Mouse (Mus musculus): ENCODE results near the gene Gm17387. TPM values are rescaled to one million over a fixed set of nuclear protein-coding genes. Genes with fewer than 3 reads are reported as not detected.

Gene Gm17387
- polyA plus RNA-seq (2012; rRNA removed): not detected in 2 replicates

GRCm38 (mm10) chr7:141028831-141029230 lies at the start of gene Gm17387:
Gene Gm17387 (plus strand): TSS chr7:141029131.

GRCm38 (mm10) chr7:141010593-141010992 lies 18.3 kb upstream of the Gm17387 start, which contains the start of gene Ifitm3:
Gene Ifitm3 (minus strand): TSS chr7:141010770.

GRCm38 (mm10) chr7:141017824-141018223 lies 11.1 kb upstream of the Gm17387 start, which contains the start of gene Ifitm6:
Gene Ifitm6 (minus strand): TSS chr7:141017924.

DNA sequence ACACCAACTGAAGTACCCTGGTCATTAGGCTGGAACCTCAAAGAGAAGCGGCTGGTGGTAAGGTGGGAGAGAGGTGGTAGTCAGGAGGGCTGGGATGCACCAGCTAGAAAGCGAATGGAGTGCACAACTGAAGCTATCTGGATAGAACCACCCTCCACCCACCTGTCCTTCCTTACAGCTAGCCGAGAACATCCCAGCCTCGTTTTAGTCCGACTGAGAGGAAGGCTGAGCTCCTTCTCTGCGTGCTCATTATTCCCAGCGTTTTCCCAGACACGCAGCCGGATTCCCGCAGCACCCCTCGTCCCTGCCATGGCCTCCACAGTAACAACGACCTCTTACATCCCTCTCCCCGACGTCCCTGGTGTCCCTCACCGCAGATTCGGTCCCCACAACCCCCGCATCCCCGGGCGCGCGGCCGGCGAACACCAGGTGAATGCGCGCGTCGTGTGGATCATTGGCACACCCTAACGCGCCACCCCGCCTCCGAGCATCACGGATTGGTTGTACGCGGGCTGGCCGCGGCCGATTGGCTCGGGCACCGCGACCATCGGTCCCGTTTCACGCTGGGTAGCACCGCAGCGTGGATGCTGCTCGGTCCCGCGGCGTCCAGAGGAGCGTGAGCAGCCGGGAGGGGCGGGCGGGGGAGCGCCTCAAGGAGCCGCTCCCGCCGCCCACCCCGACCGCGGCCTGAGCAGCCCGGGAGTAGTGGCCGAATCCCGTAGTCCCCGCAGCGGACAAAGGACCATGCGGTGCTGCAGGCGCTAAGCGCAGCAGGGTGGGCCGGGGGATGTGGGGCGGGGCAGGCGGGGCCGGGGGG lies 31.7 kb downstream of the Gm17387 start, which contains the start of gene B4galnt4:
Gene B4galnt4 (plus strand): TSS at position 679 of the 817 bp plus-strand sequence.

GRCm38 (mm10) chr7:141077841-141078240 lies 48.9 kb downstream of the Gm17387 start, which contains the start of gene Pkp3:
Gene Pkp3 (plus strand): TSS chr7:141078218.

Other genes starting within 250 kb of the Gm17387 start
- 0.26 and 0.66 TPM in 2 replicates for gene Syce1, start 241.3 kb upstream of the Gm17387 start, polyA plus RNA-seq (2012; rRNA removed)
- 11.1 and 13.3 TPM in 2 replicates for gene Zfp941, start 207.0 kb upstream of the Gm17387 start, polyA plus RNA-seq (2012; rRNA removed)
- gene Urah, start 194.1 kb upstream of the Gm17387 start, polyA plus RNA-seq (2012; rRNA removed): 0.24 and 1.4 TPM in 2 replicates
- 0.25 TPM in 1 of 2 replicates, not detected in the other for gene Scgb1c1, start 183.6 kb upstream of the Gm17387 start, polyA plus RNA-seq (2012; rRNA removed)
- gene Odf3, start 181.3 kb upstream of the Gm17387 start, polyA plus RNA-seq (2012; rRNA removed): 0.12 and 0.16 TPM in 2 replicates
- 0.24 and 0.28 TPM in 2 replicates for gene Gm45785, start 172.8 kb upstream of the Gm17387 start, polyA plus RNA-seq (2012; rRNA removed)
- gene Ric8a, start 172.2 kb upstream of the Gm17387 start, polyA plus RNA-seq (2012; rRNA removed): 103 and 106 TPM in 2 replicates
- gene Bet1l, start 171.6 kb upstream of the Gm17387 start, polyA plus RNA-seq (2012; rRNA removed): 33.4 and 36.0 TPM in 2 replicates
- 140 and 147 TPM in 2 replicates for gene Psmd13, start 147.2 kb upstream of the Gm17387 start, polyA plus RNA-seq (2012; rRNA removed)
- gene Sirt3, start 146.8 kb upstream of the Gm17387 start, polyA plus RNA-seq (2012; rRNA removed): 57.5 and 62.3 TPM in 2 replicates
- 3.9 TPM in 1 of 2 replicates, not detected in the other for gene Cox8b, start 128.7 kb upstream of the Gm17387 start, polyA plus RNA-seq (2012; rRNA removed)
- gene Nlrp6, start 108.2 kb upstream of the Gm17387 start, polyA plus RNA-seq (2012; rRNA removed): 0.59 and 0.66 TPM in 2 replicates
- gene Pgghg, start 87.7 kb upstream of the Gm17387 start, polyA plus RNA-seq (2012; rRNA removed): 9.8 and 11.2 TPM in 2 replicates
- gene Ifitm5, start 78.8 kb upstream of the Gm17387 start, polyA plus RNA-seq (2012; rRNA removed): 0.48 and 7.3 TPM in 2 replicates
- 0.21 TPM in 1 of 2 replicates, not detected in the other for gene Gm45717, start 73.2 kb upstream of the Gm17387 start, polyA plus RNA-seq (2012; rRNA removed)
- 139 and 160 TPM in 2 replicates for gene Ifitm2, start 73.1 kb upstream of the Gm17387 start, polyA plus RNA-seq (2012; rRNA removed)
- gene Ifitm1, start 61.9 kb upstream of the Gm17387 start, polyA plus RNA-seq (2012; rRNA removed): 33.6 and 57.6 TPM in 2 replicates
- gene Ifitm3, start 18.4 kb upstream of the Gm17387 start, polyA plus RNA-seq (2012; rRNA removed): 43.6 and 46.5 TPM in 2 replicates
- 0.56 and 0.82 TPM in 2 replicates for gene Ifitm6, start 11.2 kb upstream of the Gm17387 start, polyA plus RNA-seq (2012; rRNA removed)
- 186 and 189 TPM in 2 replicates for gene B4galnt4, start 32.0 kb downstream of the Gm17387 start, polyA plus RNA-seq (2012; rRNA removed)
- gene Pkp3, start 49.1 kb downstream of the Gm17387 start, polyA plus RNA-seq (2012; rRNA removed): 0.04 and 1.6 TPM in 2 replicates
- gene Sigirr, start 71.4 kb downstream of the Gm17387 start, polyA plus RNA-seq (2012; rRNA removed): 2.3 and 2.5 TPM in 2 replicates
- gene Ano9, start 88.7 kb downstream of the Gm17387 start, polyA plus RNA-seq (2012; rRNA removed): 0.92 and 1.00 TPM in 2 replicates
- 57.7 and 58.1 TPM in 2 replicates for gene Ptdss2, start 93.3 kb downstream of the Gm17387 start, polyA plus RNA-seq (2012; rRNA removed)
- 31.5 and 34.6 TPM in 2 replicates for gene Rnh1, start 143.7 kb downstream of the Gm17387 start, polyA plus RNA-seq (2012; rRNA removed)
- 203 and 213 TPM in 2 replicates for gene Hras, start 164.9 kb downstream of the Gm17387 start, polyA plus RNA-seq (2012; rRNA removed)
- gene Lrrc56, start 165.0 kb downstream of the Gm17387 start, polyA plus RNA-seq (2012; rRNA removed): 14.1 and 14.9 TPM in 2 replicates
- 0.92 and 0.97 TPM in 2 replicates for gene Lmntd2, start 184.9 kb downstream of the Gm17387 start, polyA plus RNA-seq (2012; rRNA removed)
- 20.3 and 23.3 TPM in 2 replicates for gene Rassf7, start 186.7 kb downstream of the Gm17387 start, polyA plus RNA-seq (2012; rRNA removed)
- gene Phrf1, start 199.7 kb downstream of the Gm17387 start, polyA plus RNA-seq (2012; rRNA removed): 24.7 and 26.9 TPM in 2 replicates
- 4.2 and 6.9 TPM in 2 replicates for gene Irf7, start 237.3 kb downstream of the Gm17387 start, polyA plus RNA-seq (2012; rRNA removed)
- gene Cdhr5, start 247.7 kb downstream of the Gm17387 start, polyA plus RNA-seq (2012; rRNA removed): 0.04 and 0.08 TPM in 2 replicates